ENCODE assay signal across 25 mouse cellular contexts in genomic region chr13:53052188-53052587, GRCm38 (mm10).
"Had no signal": no experiment of that assay in that cellular context is flagged by ENCODE, and none has a peak within 500 bp of the region (broad histone marks: within the 10 kb centered on the region; RNA-seq: fewer than 3 reads in every experiment).

No protein-coding gene starts in this region.

- H3K36me3 ChIP-seq: embryonic facial prominence, embryonic 10.5 days; embryonic facial prominence, embryonic 12.5 days; embryonic facial prominence, embryonic 13.5 days; embryonic facial prominence, embryonic 15.5 days; forebrain, embryonic 10.5 days; forebrain, embryonic 12.5 days; forebrain, embryonic 15.5 days had no signal

- ATAC-seq: forebrain, embryonic 13.5 days; forebrain, embryonic 14.5 days; forebrain, embryonic 15.5 days; forebrain, embryonic 16.5 days; forebrain, postnatal 0 days had no signal

- H3K4me3 ChIP-seq: embryonic facial prominence, embryonic 10.5 days; embryonic facial prominence, embryonic 12.5 days; embryonic facial prominence, embryonic 13.5 days; embryonic facial prominence, embryonic 15.5 days; erythroblast, embryonic 14.5 days; forebrain, embryonic 10.5 days; forebrain, embryonic 12.5 days; forebrain, embryonic 13.5 days; forebrain, embryonic 15.5 days; gastrocnemius, adult 2 months; heart, adult 2 months had no signal

- H3K4me1 ChIP-seq: forebrain, embryonic 10.5 days; forebrain, embryonic 12.5 days; forebrain, embryonic 13.5 days; forebrain, embryonic 15.5 days had no signal

- DNase-seq: cerebellum, adult 8-10 months; cerebellum, adult 9-10 months; cerebellum, adult 9-11 months; cerebellum, postnatal 14 days; cerebellum, postnatal 25 days; cerebellum, postnatal 36 days; embryo, embryonic 11 days; forebrain, postnatal 0 days; gastrocnemius, adult 2 months; gastrocnemius, postnatal 10 days; gastrocnemius, postnatal 25 days; gastrocnemius, postnatal 36 days; heart, adult 18-20 months; heart, adult 2 months had no signal

- H3K9me3 ChIP-seq: embryonic facial prominence, embryonic 10.5 days; embryonic facial prominence, embryonic 12.5 days; embryonic facial prominence, embryonic 13.5 days; embryonic facial prominence, embryonic 15.5 days; forebrain, embryonic 10.5 days; forebrain, embryonic 12.5 days; forebrain, embryonic 13.5 days; forebrain, embryonic 15.5 days had no signal

- H3K4me2 ChIP-seq: embryonic facial prominence, embryonic 12.5 days; embryonic facial prominence, embryonic 13.5 days; forebrain, embryonic 12.5 days; forebrain, embryonic 13.5 days; forebrain, embryonic 15.5 days had no signal

- H3K9ac ChIP-seq: embryonic facial prominence, embryonic 12.5 days; embryonic facial prominence, embryonic 13.5 days; embryonic facial prominence, embryonic 15.5 days; forebrain, embryonic 12.5 days; forebrain, embryonic 13.5 days; forebrain, embryonic 15.5 days; forebrain, postnatal 0 days had no signal

- H3K27ac ChIP-seq: embryonic facial prominence, embryonic 10.5 days; embryonic facial prominence, embryonic 12.5 days; embryonic facial prominence, embryonic 13.5 days; embryonic facial prominence, embryonic 15.5 days; forebrain, embryonic 10.5 days; forebrain, embryonic 12.5 days; forebrain, embryonic 13.5 days; forebrain, embryonic 15.5 days; gastrocnemius, adult 2 months; heart, adult 2 months had no signal

- H3K27me3 ChIP-seq: embryonic facial prominence, embryonic 12.5 days; forebrain, embryonic 12.5 days; forebrain, embryonic 13.5 days; forebrain, embryonic 15.5 days had no signal
